Mouse (Mus musculus): ENCODE data around the gene Msantd4. TPM values are rescaled to one million over a fixed set of nuclear protein-coding genes. Genes with fewer than 3 reads are reported as not detected.
"Not testable (repeated sequence)": the region's sequence is repeated elsewhere in the genome, so short reads cannot be mapped to it uniquely, and the experiment has no call there.

Msantd4 gene
- total RNA-seq (2014; rRNA removed) (21.2 and 24.4 TPM in 2 replicates), polyA plus RNA-seq (2015; fragmentation: Nextera tagmentation; extraction: Ambion mirVana) (34.2 and 35.2 TPM in 2 replicates)

- ATAC-seq: peak; percentile 100
- DNase-seq (ENCODE audit: low spot score): peak; percentile 100
- Histone ChIP-seq H3K27ac (peak within 1 kb of the TSS; percentile 93), H3K4me2 (ENCODE audit: low read depth, low read length) (peak within 1 kb of the TSS; percentile 88), H3K27me3 (ENCODE audit: insufficient read depth, low read length) (no peaks in the 10 kb centered on the region), H3K9me3 (ENCODE audit: low read length) (no peaks in the 10 kb centered on the region), H3K36me3 (ENCODE audit: insufficient read depth, low read length) (no peaks in the 10 kb centered on the region), H3K4me3 (ENCODE audit: low read length) (peak within 1 kb of the TSS; percentile 81), H3K4me1 (ENCODE audit: insufficient read depth, low read length) (0 out of 2 replicates have a peak, but pooled peaks cover 4% of the 10 kb centered on the region), H3K9ac (replicated peaks; ENCODE audit: low read length) (peak within 1 kb of the TSS; percentile 71)
- under 1% methylated on average over 30 of the region's 31 CpGs for WGBS
- TF ChIP-seq CTCF (IDR thresholded peaks at IDR 0.05; ENCODE audit: low read depth): no peak; the same call in 1 of the 2 replicates
Measured at GRCm38 (mm10) chr9:4375828-4376639, at the start of gene Msantd4. Gene Msantd4, plus strand, starts transcription at chr9:4376562.

- WGBS: 97% methylated on average over 1 of the region's 1 CpGs
- TF ChIP-seq CTCF (IDR thresholded peaks at IDR 0.05; ENCODE audit: low read depth): no peak
- Histone ChIP-seq H3K9ac (replicated peaks; ENCODE audit: low read length) (no peak overlapping the region), H3K9me3 (ENCODE audit: low read length) (no peaks in the 10 kb centered on the region), H3K4me1 (ENCODE audit: insufficient read depth, low read length) (no peaks in the 10 kb centered on the region), H3K4me3 (ENCODE audit: low read length) (no peak overlapping the region), H3K36me3 (ENCODE audit: insufficient read depth, low read length) (no peaks in the 10 kb centered on the region), H3K27ac (no peak overlapping the region), H3K27me3 (ENCODE audit: insufficient read depth, low read length) (no peaks in the 10 kb centered on the region), H3K4me2 (ENCODE audit: low read depth, low read length) (no peak overlapping the region)
- no peak for ATAC-seq
- no peak for DNase-seq (ENCODE audit: low spot score)
Measured at GRCm38 (mm10) chr9:4353163-4353562, 23.2 kb upstream of the Msantd4 start.

- peak overlapping the region; percentile 81 for H3K4me3 ChIP-seq (ENCODE audit: low read length)
- no peaks in the 10 kb centered on the region for H3K27me3 ChIP-seq (ENCODE audit: insufficient read depth, low read length)
- no peaks in the 10 kb centered on the region for H3K9me3 ChIP-seq (ENCODE audit: low read length)
- peak overlapping the region; percentile 71 for H3K9ac ChIP-seq (replicated peaks; ENCODE audit: low read length)
- ATAC-seq: no peak; the same call in 1 of the 2 replicates
- under 1% methylated on average over 15 of the region's 15 CpGs for WGBS
- H3K36me3 ChIP-seq (ENCODE audit: insufficient read depth, low read length): no peaks in the 10 kb centered on the region
- peak overlapping the region; percentile 88 for H3K4me2 ChIP-seq (ENCODE audit: low read depth, low read length)
- no peak for DNase-seq (ENCODE audit: low spot score)
- peak overlapping the region; percentile 74 for H3K27ac ChIP-seq
- TF ChIP-seq CTCF (IDR thresholded peaks at IDR 0.05; ENCODE audit: low read depth): no peak
- 0 out of 2 replicates have a peak, but pooled peaks cover 4% of the 10 kb centered on the region for H3K4me1 ChIP-seq (ENCODE audit: insufficient read depth, low read length)
Measured at GRCm38 (mm10) chr9:4376640-4377120, 318 bp downstream of the Msantd4 start.

- not testable (repeated sequence) for H3K36me3 ChIP-seq (ENCODE audit: insufficient read depth, low read length); H3K4me3 ChIP-seq (ENCODE audit: low read length); DNase-seq (ENCODE audit: low spot score); H3K9ac ChIP-seq (replicated peaks; ENCODE audit: low read length); H3K9me3 ChIP-seq (ENCODE audit: low read length); H3K4me1 ChIP-seq (ENCODE audit: insufficient read depth, low read length); ATAC-seq; H3K27ac ChIP-seq; H3K27me3 ChIP-seq (ENCODE audit: insufficient read depth, low read length); H3K4me2 ChIP-seq (ENCODE audit: low read depth, low read length)
- WGBS: 96% methylated on average over 11 of the region's 11 CpGs
Measured at GRCm38 (mm10) chr9:4400801-4401200, 24.4 kb downstream of the Msantd4 start.

Small RNA genes lying within 50 kb of the gene (microRNA-seq; reads per million reads assigned to microRNA genes)
- gene Gm23992: 0 reads per million in 2 experiments

Other genes starting within 250 kb of the Msantd4 start
- gene Aasdhppt, start 67.1 kb upstream of the Msantd4 start, total RNA-seq (2014; rRNA removed): 20.9 and 21.9 TPM in 2 replicates
- 29.2 and 30.9 TPM in 2 replicates for gene Aasdhppt, start 67.1 kb upstream of the Msantd4 start, polyA plus RNA-seq (2015; fragmentation: Nextera tagmentation; extraction: Ambion mirVana)
- 9.3 and 11.4 TPM in 2 replicates for gene Kbtbd3, start 66.7 kb upstream of the Msantd4 start, total RNA-seq (2014; rRNA removed)
- 10.5 and 11.2 TPM in 2 replicates for gene Kbtbd3, start 66.7 kb upstream of the Msantd4 start, polyA plus RNA-seq (2015; fragmentation: Nextera tagmentation; extraction: Ambion mirVana)

All from hindbrain, postnatal 0 days (tissue).